Mouse (Mus musculus) gonadal fat pad, adult 2 months (tissue): Measurements from ENCODE around the gene Tmem216. TPM values are rescaled to one million over a fixed set of nuclear protein-coding genes. Genes with fewer than 3 reads are reported as not detected.
"Not testable (repeated sequence)": the region's sequence is repeated elsewhere in the genome, so short reads cannot be mapped to it uniquely, and the experiment has no call there.

ENCODE experiments used
- DNase-seq: peaks from one replicate; pipeline ENCODE4 v3.0.0-alpha.2; 2012; ENCODE audit warnings: low read depth
- polyA plus RNA-seq: library from polyadenylated mRNA; depleted of rRNA; stranded (reverse); fragments of >200 nt; gene quantifications from 2 replicates; pipeline ENCODE4 v1.2.3, GENCODE M21; 2012

The Tmem216 gene
- polyA plus RNA-seq, 1 experiment = 51.1 TPM

DNA sequence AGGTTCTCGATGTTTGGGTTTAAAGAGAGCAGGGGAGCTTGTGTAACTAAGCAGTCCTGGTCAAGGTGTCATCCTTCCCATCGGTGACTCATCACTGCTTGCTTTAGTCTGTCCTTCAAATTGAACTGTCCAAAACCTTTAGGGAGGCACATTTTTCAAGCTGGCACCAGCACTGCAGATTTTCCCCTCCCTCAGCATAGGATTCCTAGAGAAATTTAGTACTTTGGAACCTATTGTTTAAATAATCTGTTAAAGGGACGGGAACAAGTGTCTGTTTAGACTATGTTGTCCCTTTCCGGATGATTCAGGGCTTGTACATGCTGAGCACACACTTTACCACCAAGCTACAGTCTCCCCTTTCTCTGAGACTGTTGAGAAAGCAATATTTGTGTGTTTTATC is 9.2 kb upstream of the Tmem216 start:
- DNase-seq = no peak

- DNase-seq = no peak
These were observed 8.2 kb upstream of the Tmem216 start for GRCm38 (mm10) chr19:10564278-10564677.

GRCm38 (mm10) chr19:10562351-10562750 is 6.3 kb upstream of the Tmem216 start:
- DNase-seq = no peak

DNA sequence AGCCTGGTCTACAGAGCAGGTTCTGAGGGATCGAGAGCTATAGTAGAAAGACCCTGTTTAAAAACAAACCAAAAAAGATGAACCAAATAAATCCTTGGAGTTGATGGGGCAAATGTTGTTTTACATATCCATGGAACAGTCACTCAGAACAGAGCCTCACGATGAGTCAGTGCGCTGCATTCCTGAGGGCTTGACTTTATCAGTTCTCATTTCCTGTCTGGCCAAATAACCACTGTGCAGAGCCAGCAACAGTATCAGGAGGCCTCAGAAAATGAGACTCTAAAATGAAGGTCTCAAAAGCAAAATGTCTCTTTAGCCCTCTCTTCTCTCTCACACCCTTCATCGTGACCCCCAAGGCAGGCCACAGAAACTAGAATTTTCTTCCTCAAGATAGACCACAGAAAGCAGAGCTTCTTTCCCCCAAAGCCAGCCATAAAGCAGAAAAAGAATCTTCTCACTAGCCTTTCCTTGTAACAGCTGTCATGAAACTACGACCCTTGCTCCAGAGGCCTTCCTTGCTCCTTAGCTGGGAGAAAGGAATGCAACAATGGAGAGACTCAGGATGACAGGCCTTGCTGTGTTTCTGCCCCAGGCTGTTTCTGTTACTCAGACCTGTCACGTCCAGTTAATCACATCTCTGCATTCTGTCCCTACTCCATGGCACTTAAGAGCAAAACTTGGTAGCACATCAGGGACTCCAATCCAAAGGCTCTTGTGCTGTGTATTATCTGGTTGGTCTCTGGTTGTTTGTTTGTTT is 5.7 kb upstream of the Tmem216 start:
- no peak for DNase-seq

GRCm38 (mm10) chr19:10560108-10560507 is 4.1 kb upstream of the Tmem216 start:
- DNase-seq = no peak

GRCm38 (mm10) chr19:10557837-10558375 is 1.9 kb upstream of the Tmem216 start:
- not testable (repeated sequence) for DNase-seq

- DNase-seq = no peak
These were observed 1.4 kb upstream of the Tmem216 start for GRCm38 (mm10) chr19:10557430-10557829.

DNA sequence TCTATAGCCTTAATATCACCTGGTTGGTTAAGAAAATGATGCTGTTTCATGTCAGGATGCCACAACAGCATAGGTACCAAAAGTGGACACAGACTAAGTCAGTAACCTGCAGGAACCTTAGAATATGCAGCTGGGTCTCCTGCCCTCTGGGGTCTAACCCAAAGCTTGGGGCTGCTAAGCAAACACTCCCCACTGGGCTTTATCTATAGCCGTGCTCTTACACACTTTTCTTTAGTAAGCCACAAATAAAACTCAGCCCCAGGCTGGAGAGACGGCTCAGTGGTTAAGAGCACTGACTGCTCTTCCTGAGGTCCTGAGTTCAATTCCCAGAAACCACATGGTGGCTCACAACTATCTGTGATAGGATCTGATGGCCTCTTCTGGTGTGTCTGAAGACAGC is 963 bp upstream of the Tmem216 start:
- DNase-seq = no peak

DNA sequence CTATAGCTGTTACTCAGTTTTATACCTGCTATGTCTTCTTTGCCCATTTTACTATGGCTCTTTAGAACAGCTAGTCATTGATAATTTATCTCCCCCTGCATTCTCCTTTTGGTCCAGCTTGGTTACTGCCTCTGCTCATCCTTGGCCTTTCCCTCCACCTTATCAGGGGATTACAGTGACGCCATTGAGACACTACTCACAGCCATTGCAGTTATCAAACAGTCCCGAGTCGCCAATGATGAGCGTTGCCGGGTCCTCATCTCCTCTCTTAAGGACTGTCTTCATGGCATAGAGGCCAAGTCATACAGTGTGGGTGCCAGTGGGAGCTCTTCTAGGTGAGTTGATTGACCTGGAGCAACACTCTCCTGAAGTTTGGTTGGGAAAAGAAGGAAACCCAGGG is 16.6 kb downstream of the Tmem216 start:
- DNase-seq = no peak

GRCm38 (mm10) chr19:10530082-10530481 is 26.0 kb downstream of the Tmem216 start:
- no peak for DNase-seq

GRCm38 (mm10) chr19:10525910-10526309 is 30.1 kb downstream of the Tmem216 start, which contains the start of gene Sdhaf2:
Gene Sdhaf2, minus strand, starts transcription at chr19:10526142.
- DNase-seq = no peak

DNA sequence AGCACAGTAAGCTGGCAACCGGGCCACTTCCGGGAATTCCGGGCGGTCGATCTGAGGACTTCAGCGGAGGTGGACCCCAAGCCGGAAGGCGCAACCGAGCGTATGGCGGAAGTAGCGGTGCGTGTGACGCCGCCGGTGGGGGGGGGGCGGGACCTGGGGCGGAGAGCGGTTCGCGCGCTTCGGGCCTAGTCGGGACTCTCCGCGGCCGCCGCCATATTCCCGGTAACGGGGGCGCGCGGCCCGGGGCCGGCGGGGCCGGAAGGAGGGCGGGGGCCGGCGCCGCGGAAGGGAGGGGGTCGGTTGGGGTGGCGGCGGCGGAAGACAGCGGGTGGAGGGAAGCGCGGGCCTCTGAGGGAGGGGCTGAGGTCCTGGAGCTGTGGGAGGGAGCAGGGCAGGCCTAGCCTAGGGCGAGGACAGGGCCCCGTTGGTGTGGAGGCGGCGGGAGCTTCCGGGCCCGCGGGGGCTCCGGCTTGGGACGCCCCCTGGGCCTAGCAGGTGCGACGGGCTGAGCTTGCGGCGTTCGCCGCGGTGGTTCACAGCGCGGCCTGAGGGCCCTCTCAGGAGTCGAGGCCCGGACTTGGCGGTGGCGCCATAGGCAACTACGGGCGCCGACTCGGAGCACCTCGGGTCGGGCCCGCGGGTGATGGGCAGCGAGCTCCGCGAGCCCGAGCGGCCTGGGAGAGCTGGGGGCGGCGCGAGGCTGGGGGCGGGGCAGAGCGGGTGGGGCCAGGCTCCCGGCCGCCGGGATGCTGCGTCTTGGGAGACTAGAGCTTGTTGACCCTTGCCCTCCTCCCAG is 30.7 kb downstream of the Tmem216 start, which contains the start of gene Cpsf7:
TSS of gene Cpsf7 (plus strand) at position 161 of the 796 bp plus-strand sequence.
- DNase-seq = peak; percentile 36

- no peak for DNase-seq
These were observed 31.3 kb downstream of the Tmem216 start for GRCm38 (mm10) chr19:10524784-10525105.

- DNase-seq = no peak
These were observed 32.5 kb downstream of the Tmem216 start for GRCm38 (mm10) chr19:10523483-10524080.

DNA sequence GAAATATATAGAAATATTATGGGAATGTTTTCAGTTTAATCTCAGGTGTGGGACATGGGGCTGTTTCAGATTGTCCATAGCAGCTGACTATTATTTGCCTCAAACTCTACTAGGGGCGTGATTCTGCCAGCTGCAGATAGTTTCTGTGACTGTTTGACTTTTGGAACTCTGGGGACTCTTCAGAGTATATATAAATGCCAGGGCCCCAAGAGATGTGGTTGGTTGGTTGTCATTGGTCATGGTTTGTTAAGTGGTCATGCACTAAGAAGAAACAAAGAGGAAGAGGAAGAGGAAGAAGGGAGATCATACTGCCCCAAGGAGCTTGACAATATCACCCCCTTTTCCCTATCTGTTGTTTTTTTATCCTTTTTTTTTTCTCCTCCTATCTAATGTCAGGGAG is 34.1 kb downstream of the Tmem216 start:
- no peak for DNase-seq

DNA sequence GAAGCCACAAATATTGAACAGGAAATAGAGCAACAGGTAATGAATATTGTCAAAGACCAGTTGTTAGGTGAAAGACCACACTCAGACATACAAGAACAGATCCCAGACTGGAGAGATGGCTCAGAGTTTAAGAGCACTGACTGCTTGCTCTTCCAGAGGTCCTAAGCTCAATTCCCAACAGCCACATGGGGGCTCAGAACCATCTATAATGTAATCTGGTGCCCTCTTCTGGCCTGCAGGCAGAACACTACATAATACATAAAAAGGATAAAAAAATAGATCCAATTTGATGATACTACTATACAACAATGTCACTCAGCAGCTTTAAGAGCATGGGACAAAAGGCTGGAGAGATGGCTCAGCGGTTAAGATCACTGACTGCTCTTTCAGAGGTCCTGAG is 35.7 kb downstream of the Tmem216 start:
- DNase-seq = no peak

GRCm38 (mm10) chr19:10510759-10511330 is 45.2 kb downstream of the Tmem216 start:
- no peak for DNase-seq

- no peak for DNase-seq
These were observed 53.5 kb downstream of the Tmem216 start for GRCm38 (mm10) chr19:10502571-10502970.

DNA sequence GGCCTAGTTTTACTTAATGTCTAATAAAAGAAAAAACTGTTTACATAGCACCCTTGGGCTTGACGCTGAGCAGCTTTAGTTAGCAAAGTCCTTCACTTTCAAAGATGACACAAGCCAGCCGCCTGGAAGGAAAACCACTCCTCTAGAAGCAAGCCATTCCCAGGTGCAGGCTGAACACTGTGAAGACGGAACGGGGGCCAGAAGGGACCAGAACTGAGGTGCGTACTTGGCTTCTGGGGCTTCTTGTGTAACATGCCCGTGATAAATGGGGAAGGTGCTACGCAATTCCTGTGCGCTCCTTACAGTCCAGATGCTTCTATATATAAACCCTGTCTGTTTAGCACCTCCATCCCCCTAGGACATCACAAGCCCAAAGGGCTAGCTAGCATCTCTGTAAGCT is 55.5 kb downstream of the Tmem216 start:
- no peak for DNase-seq

GRCm38 (mm10) chr19:10497512-10498160 is 58.4 kb downstream of the Tmem216 start:
- no peak for DNase-seq

- no peak for DNase-seq
These were observed 59.1 kb downstream of the Tmem216 start for GRCm38 (mm10) chr19:10496976-10497375.

- no peak for DNase-seq
These were observed 60.4 kb downstream of the Tmem216 start for GRCm38 (mm10) chr19:10495670-10496069.
